ENCODE assay signal across 26 mouse cellular contexts in the genomic region with DNA sequence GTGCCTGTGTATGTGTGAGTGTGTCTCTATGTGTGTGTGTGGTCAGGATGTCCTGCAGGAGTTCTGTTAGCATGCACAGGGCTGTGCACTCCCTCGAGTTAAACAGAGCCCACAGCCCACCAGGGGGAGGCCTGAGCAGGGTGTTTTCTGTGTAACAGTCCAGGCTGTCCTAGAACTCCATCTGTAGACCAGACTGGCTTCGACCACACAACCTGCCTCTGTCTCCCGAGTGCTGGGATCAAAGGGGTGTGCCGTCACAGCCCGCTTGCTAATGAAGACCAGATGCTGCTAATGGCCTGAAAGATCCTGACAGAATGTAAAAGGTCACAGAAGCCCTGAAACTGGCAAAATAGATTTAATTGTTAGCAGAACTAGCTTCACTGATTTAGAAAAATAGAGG. TPM values are rescaled to one million over a fixed set of nuclear protein-coding genes. Genes with fewer than 3 reads are reported as not detected.
DNase-seq lines count a peak whose midpoint lies in the region; ATAC-seq and TF ChIP-seq lines count a peak whose summit lies in the region.
"Had no signal": no experiment of that assay in that cellular context is flagged by ENCODE, and none has a peak within 500 bp of the region (broad histone marks: within the 10 kb centered on the region; RNA-seq: fewer than 3 reads in every experiment).

No protein-coding gene starts in this region.

- H3K36me3 ChIP-seq in liver, postnatal 0 days (replicated peaks; ENCODE audit: insufficient read depth, low read length), result no peaks in the 10 kb centered on the region
- no peaks in the 10 kb centered on the region for H3K36me3 ChIP-seq in liver, embryonic 11.5 days (ENCODE audit: control insufficient read depth, insufficient read depth, low read length)
- no peaks in the 10 kb centered on the region for H3K36me3 ChIP-seq in embryonic facial prominence, embryonic 12.5 days
- H3K36me3 ChIP-seq: forebrain, embryonic 12.5 days; kidney, embryonic 15.5 days; liver, embryonic 15.5 days had no signal

- ATAC-seq in liver, postnatal 0 days, result no peak
- no peak for ATAC-seq in liver, embryonic 11.5 days (replicated peaks; ENCODE audit: low FRiP score)
- ATAC-seq in embryonic facial prominence, embryonic 12.5 days (ENCODE audit: insufficient number of reproducible peaks, insufficient read depth, low FRiP score, low TSS enrichment), result peak; percentile 82
- ATAC-seq: inflammation-experienced regulatory T-cells, adult 6 months had no signal

- no peaks in the 10 kb centered on the region for H3K9me3 ChIP-seq in liver, postnatal 0 days (ENCODE audit: low read length)
- H3K9me3 ChIP-seq in liver, embryonic 11.5 days (ENCODE audit: control insufficient read depth, low read length), result no peaks in the 10 kb centered on the region
- H3K9me3 ChIP-seq in embryonic facial prominence, embryonic 12.5 days, result no peaks in the 10 kb centered on the region
- H3K9me3 ChIP-seq: forebrain, embryonic 12.5 days; kidney, embryonic 15.5 days; liver, embryonic 15.5 days had no signal

- H3K4me1 ChIP-seq in liver, postnatal 0 days (ENCODE audit: insufficient read depth), result no peaks in the 10 kb centered on the region
- H3K4me1 ChIP-seq in liver, embryonic 11.5 days (replicated peaks; ENCODE audit: control insufficient read depth, insufficient read depth, low read length), result no peaks in the 10 kb centered on the region
- H3K4me1 ChIP-seq in embryonic facial prominence, embryonic 12.5 days, result 0 out of 2 replicates have a peak, but pooled peaks cover 8% of the 10 kb centered on the region
- H3K4me1 ChIP-seq: forebrain, embryonic 12.5 days; kidney, embryonic 15.5 days; liver, embryonic 15.5 days had no signal

- H3K27ac ChIP-seq in liver, postnatal 0 days (ENCODE audit: low read depth), result no peak overlapping the region
- H3K27ac ChIP-seq in liver, embryonic 11.5 days (ENCODE audit: low read depth, low read length), result no peak overlapping the region
- H3K27ac ChIP-seq in embryonic facial prominence, embryonic 12.5 days, result no peak overlapping the region
- H3K27ac ChIP-seq: forebrain, embryonic 12.5 days; kidney, embryonic 15.5 days; liver, embryonic 15.5 days had no signal

- no peak for TF ChIP-seq EP300 in liver, postnatal 0 days (IDR thresholded peaks at IDR 0.05; ENCODE audit: low read depth)

- 0 out of 2 replicates have a peak, but pooled peaks have one; percentile 4 for TF ChIP-seq CTCF in liver, postnatal 0 days (IDR thresholded peaks at IDR 0.05; ENCODE audit: low read depth)

- H3K4me2 ChIP-seq in liver, postnatal 0 days (ENCODE audit: low read depth, low read length), result no peak overlapping the region
- H3K4me2 ChIP-seq in liver, embryonic 11.5 days, result no peak overlapping the region
- no peak overlapping the region for H3K4me2 ChIP-seq in embryonic facial prominence, embryonic 12.5 days (replicated peaks)
- H3K4me2 ChIP-seq: forebrain, embryonic 12.5 days; heart, embryonic 11.5 days; kidney, embryonic 15.5 days; liver, embryonic 15.5 days had no signal

- no peaks in the 10 kb centered on the region for H3K27me3 ChIP-seq in liver, postnatal 0 days (ENCODE audit: insufficient read depth, low read length)
- 0 out of 2 replicates have a peak, but pooled peaks cover 3% of the 10 kb centered on the region for H3K27me3 ChIP-seq in liver, embryonic 11.5 days (replicated peaks; ENCODE audit: control insufficient read depth, insufficient read depth, low read length)
- H3K27me3 ChIP-seq in embryonic facial prominence, embryonic 12.5 days, result no peaks in the 10 kb centered on the region
- H3K27me3 ChIP-seq: kidney, embryonic 15.5 days; liver, embryonic 15.5 days had no signal

- 75% methylated on average over 5 of the region's 5 CpGs for WGBS in liver, postnatal 0 days (ENCODE audit: insufficient replicate concordance)
- 57% methylated on average over 5 of the region's 5 CpGs for WGBS in liver, embryonic 11.5 days
- WGBS in embryonic facial prominence, embryonic 12.5 days, result 23% methylated on average over 5 of the region's 5 CpGs

- no peak overlapping the region for H3K9ac ChIP-seq in liver, postnatal 0 days (replicated peaks)
- H3K9ac ChIP-seq in liver, embryonic 11.5 days (ENCODE audit: low read depth, low read length), result no peak overlapping the region
- H3K9ac ChIP-seq in embryonic facial prominence, embryonic 12.5 days, result no peak overlapping the region
- H3K9ac ChIP-seq: forebrain, embryonic 12.5 days; kidney, embryonic 15.5 days; liver, embryonic 15.5 days had no signal

- DNase-seq in liver, postnatal 0 days, result no peak
- DNase-seq in liver, embryonic 11.5 days (ENCODE audit: low spot score), result no peak
- DNase-seq in embryo, embryonic 10 days (ENCODE audit: low spot score), result peak; percentile 78
- peak; percentile 65 for DNase-seq in mesoderm, embryonic 11.5 days (ENCODE audit: low read depth, low spot score)
- DNase-seq in gastrocnemius, adult 8-10 months (ENCODE audit: low spot score in 2 of 2), result no peak
- no peak for DNase-seq in cerebellum, postnatal 4 days (ENCODE audit: low spot score in 2 of 2)
- DNase-seq: cerebellum, adult 11 months; cerebellum, postnatal 25 days; gastrocnemius, postnatal 36 days; heart, postnatal 14 days; layer of hippocampus, postnatal 36 days; lung, postnatal 14 days; right cerebral cortex, adult 18-20 months; spleen, adult 18-20 months; thymus, adult 2 months had no signal

- no peak overlapping the region for H3K4me3 ChIP-seq in liver, postnatal 0 days (ENCODE audit: low read depth, low read length)
- H3K4me3 ChIP-seq in liver, embryonic 11.5 days (ENCODE audit: low read depth, low read length), result no peak overlapping the region
- H3K4me3 ChIP-seq in embryonic facial prominence, embryonic 12.5 days, result no peak overlapping the region
- H3K4me3 ChIP-seq: forebrain, embryonic 12.5 days; kidney, embryonic 15.5 days; liver, embryonic 15.5 days had no signal

RNA-seq across cellular contexts. Expression of gene Vmn1r1, which starts 18.7 kb away (rescaled TPM):
- not detected in 2 replicates for polyA plus RNA-seq in liver, postnatal 0 days (2015; fragmentation: Nextera tagmentation; extraction: Ambion mirVana)
- not detected in 2 replicates for polyA plus RNA-seq in liver, embryonic 11.5 days (2014; fragmentation: Nextera tagmentation; extraction: Ambion mirVana)
- not detected in 2 replicates for polyA plus RNA-seq in embryonic facial prominence, embryonic 12.5 days (2016; fragmentation: Nextera tagmentation; extraction: Ambion mirVana)
- total RNA-seq in gastrocnemius, adult 8-10 months (2022), result not detected
- total RNA-seq: gastrocnemius, postnatal 36 days; heart, postnatal 14 days; layer of hippocampus, postnatal 36 days; left cerebral cortex, postnatal 36 days; megakaryocyte-erythroid progenitor cell, adult 5-6 weeks had no signal
- polyA plus RNA-seq: brain, embryonic 14.5 days; C2C12; forebrain, embryonic 12.5 days; heart, embryonic 11.5 days; inflammation-experienced regulatory T-cells, adult 6 months; kidney, embryonic 15.5 days; liver, embryonic 15.5 days; stomach, embryonic 14.5 days; thymus, adult 2 months had no signal

RNA-seq across cellular contexts. Expression of gene Srp9, which starts 21.0 kb away (rescaled TPM):
- polyA plus RNA-seq in liver, postnatal 0 days (2015; fragmentation: Nextera tagmentation; extraction: Ambion mirVana), result 109 and 119 TPM in 2 replicates
- 147 and 160 TPM in 2 replicates for polyA plus RNA-seq in liver, embryonic 11.5 days (2014; fragmentation: Nextera tagmentation; extraction: Ambion mirVana)
- 166 and 167 TPM in 2 replicates for polyA plus RNA-seq in embryonic facial prominence, embryonic 12.5 days (2016; fragmentation: Nextera tagmentation; extraction: Ambion mirVana)
- total RNA-seq in gastrocnemius, adult 8-10 months (2022), result 10 to 100 TPM; 41.5 to 49.1 (median 45.6) TPM

Comparison
In these comparisons a context has a peak if more than half of its experiments do, and no peak if none do; other contexts are left out.
1. DNase-seq: peak in embryo, embryonic 10 days (single experiment) and mesoderm, embryonic 11.5 days (single experiment); none in liver, postnatal 0 days (single experiment), liver, embryonic 11.5 days (single experiment), gastrocnemius, adult 8-10 months (0 of 2) and cerebellum, postnatal 4 days (0 of 2).